Comparison of ENCODE assay signal across 13 mouse cellular contexts in genomic region chr3:9137131-9137874, GRCm38 (mm10).
A peak's percentile ranks its signal among the peaks of the same experiment; 100 is the strongest.
DNase-seq lines count a peak whose midpoint lies in the region; ATAC-seq and TF ChIP-seq lines count a peak whose summit lies in the region.
"Had no signal": no experiment of that assay in that cellular context is flagged by ENCODE, and none has a peak within 500 bp of the region (broad histone marks: within the 10 kb centered on the region; RNA-seq: fewer than 3 reads in every experiment).

No protein-coding gene starts in this region.

- H3K27me3 ChIP-seq in hindbrain, embryonic 12.5 days = no peaks in the 10 kb centered on the region
- H3K27me3 ChIP-seq in hindbrain, embryonic 11.5 days (ENCODE audit: control insufficient read depth, insufficient read depth, low read length) = no peaks in the 10 kb centered on the region
- no peaks in the 10 kb centered on the region for H3K27me3 ChIP-seq in kidney, embryonic 15.5 days
- H3K27me3 ChIP-seq in stomach, postnatal 0 days (ENCODE audit: control insufficient read depth, insufficient read depth, low read length) = no peaks in the 10 kb centered on the region
- H3K27me3 ChIP-seq: heart, embryonic 12.5 days; lung, embryonic 15.5 days had no signal

- no peak overlapping the region for H3K4me2 ChIP-seq in hindbrain, embryonic 12.5 days (replicated peaks)
- no peak overlapping the region for H3K4me2 ChIP-seq in hindbrain, embryonic 11.5 days (replicated peaks; ENCODE audit: low read depth, low read length)
- no peak overlapping the region for H3K4me2 ChIP-seq in kidney, embryonic 15.5 days
- H3K4me2 ChIP-seq in stomach, postnatal 0 days (replicated peaks; ENCODE audit: low read depth) = no peak overlapping the region
- H3K4me2 ChIP-seq: heart, embryonic 12.5 days; lung, embryonic 15.5 days had no signal

- WGBS in hindbrain, embryonic 12.5 days = 86% methylated on average over 22 of the region's 22 CpGs
- 91% methylated on average over 22 of the region's 22 CpGs for WGBS in hindbrain, embryonic 11.5 days
- WGBS in kidney, embryonic 15.5 days = 71% methylated on average over 22 of the region's 22 CpGs
- 89% methylated on average over 22 of the region's 22 CpGs for WGBS in stomach, postnatal 0 days

- no peaks in the 10 kb centered on the region for H3K4me1 ChIP-seq in hindbrain, embryonic 12.5 days
- no peaks in the 10 kb centered on the region for H3K4me1 ChIP-seq in hindbrain, embryonic 11.5 days (replicated peaks; ENCODE audit: control insufficient read depth, insufficient read depth, low read length)
- 0 out of 2 replicates have a peak, but pooled peaks cover 7% of the 10 kb centered on the region for H3K4me1 ChIP-seq in kidney, embryonic 15.5 days
- no peaks in the 10 kb centered on the region for H3K4me1 ChIP-seq in stomach, postnatal 0 days (replicated peaks; ENCODE audit: control insufficient read depth, insufficient read depth)
- H3K4me1 ChIP-seq: lung, embryonic 15.5 days had no signal

- no peak for TF ChIP-seq EP300 in stomach, postnatal 0 days (optimal IDR thresholded peaks at IDR 0.05)

- no peak overlapping the region for H3K4me3 ChIP-seq in hindbrain, embryonic 12.5 days
- no peak overlapping the region for H3K4me3 ChIP-seq in hindbrain, embryonic 11.5 days (ENCODE audit: low read depth, low read length)
- H3K4me3 ChIP-seq in kidney, embryonic 15.5 days (replicated peaks) = no peak overlapping the region
- no peak overlapping the region for H3K4me3 ChIP-seq in stomach, postnatal 0 days (ENCODE audit: low read depth, low read length)
- H3K4me3 ChIP-seq: heart, embryonic 12.5 days; lung, embryonic 15.5 days had no signal

- no peak overlapping the region for H3K27ac ChIP-seq in hindbrain, embryonic 12.5 days
- H3K27ac ChIP-seq in hindbrain, embryonic 11.5 days (ENCODE audit: low read depth, low read length) = no peak overlapping the region
- no peak overlapping the region for H3K27ac ChIP-seq in kidney, embryonic 15.5 days
- H3K27ac ChIP-seq in stomach, postnatal 0 days (replicated peaks) = no peak overlapping the region
- H3K27ac ChIP-seq: lung, embryonic 15.5 days had no signal

- H3K9ac ChIP-seq in hindbrain, embryonic 12.5 days = no peak overlapping the region
- H3K9ac ChIP-seq in hindbrain, embryonic 11.5 days (ENCODE audit: low read depth, low read length) = no peak overlapping the region
- H3K9ac ChIP-seq in kidney, embryonic 15.5 days = no peak overlapping the region
- no peak overlapping the region for H3K9ac ChIP-seq in stomach, postnatal 0 days (ENCODE audit: low read length)
- H3K9ac ChIP-seq: heart, embryonic 12.5 days; lung, embryonic 15.5 days had no signal

- no peak for DNase-seq in hindbrain, embryonic 11.5 days (ENCODE audit: low spot score)
- peak; percentile 27 for DNase-seq in retina, postnatal 1 day
- no peak for DNase-seq in retina, embryonic 14.5 days (ENCODE audit: low spot score)
- DNase-seq in stomach, postnatal 0 days (ENCODE audit: low spot score) = peak; percentile 25
- DNase-seq in spleen, postnatal 36 days (ENCODE audit: low spot score in 2 of 2) = no peak
- no peak for DNase-seq in adrenal gland, postnatal 36 days
- DNase-seq: cerebellum, adult 2 months; gastrocnemius, postnatal 25 days; thymus, adult 2 months had no signal

- no peak for TF ChIP-seq CTCF in stomach, postnatal 0 days (IDR thresholded peaks at IDR 0.05; ENCODE audit: low read depth)

- no peaks in the 10 kb centered on the region for H3K36me3 ChIP-seq in hindbrain, embryonic 12.5 days
- no peaks in the 10 kb centered on the region for H3K36me3 ChIP-seq in hindbrain, embryonic 11.5 days (ENCODE audit: control insufficient read depth, insufficient read depth, low read length)
- H3K36me3 ChIP-seq in kidney, embryonic 15.5 days = no peaks in the 10 kb centered on the region
- H3K36me3 ChIP-seq in stomach, postnatal 0 days (ENCODE audit: control insufficient read depth, insufficient read depth, low read length) = no peaks in the 10 kb centered on the region
- H3K36me3 ChIP-seq: heart, embryonic 12.5 days; lung, embryonic 15.5 days had no signal

- no peaks in the 10 kb centered on the region for H3K9me3 ChIP-seq in hindbrain, embryonic 12.5 days (replicated peaks)
- no peaks in the 10 kb centered on the region for H3K9me3 ChIP-seq in hindbrain, embryonic 11.5 days (ENCODE audit: control insufficient read depth, low read length)
- H3K9me3 ChIP-seq in kidney, embryonic 15.5 days (replicated peaks) = no peaks in the 10 kb centered on the region
- H3K9me3 ChIP-seq in stomach, postnatal 0 days (ENCODE audit: control insufficient read depth, low read length) = no peaks in the 10 kb centered on the region
- H3K9me3 ChIP-seq: heart, embryonic 12.5 days; lung, embryonic 15.5 days had no signal

- peak; percentile 43; the same call in 1 of the 2 replicates for ATAC-seq in hindbrain, embryonic 12.5 days (ENCODE audit: low FRiP score)
- ATAC-seq in hindbrain, embryonic 11.5 days (ENCODE audit: low FRiP score) = no peak
- ATAC-seq in kidney, embryonic 15.5 days (replicated peaks; ENCODE audit: low FRiP score) = 0 out of 2 replicates have a peak, but pooled peaks have one; percentile 40
- no peak for ATAC-seq in stomach, postnatal 0 days (ENCODE audit: low FRiP score, low TSS enrichment)

Comparison
In these comparisons a context has a peak if more than half of its experiments do, and no peak if none do; other contexts are left out.
1. ATAC-seq: peak in hindbrain, embryonic 12.5 days (single experiment) and kidney, embryonic 15.5 days (single experiment); none in hindbrain, embryonic 11.5 days (single experiment) and stomach, postnatal 0 days (single experiment).
2. DNase-seq: peak in retina, postnatal 1 day (single experiment) and stomach, postnatal 0 days (single experiment); none in hindbrain, embryonic 11.5 days (single experiment), retina, embryonic 14.5 days (single experiment), spleen, postnatal 36 days (0 of 2) and adrenal gland, postnatal 36 days (0 of 2).